Mouse (Mus musculus): ENCODE data around the gene Exph5.

GRCm38 (mm10) chr9:53387431-53387830, 86.0 kb downstream of the Exph5 start:
- TF ChIP-seq CTCF (IDR thresholded peaks at IDR 0.05; ENCODE audit: low read depth, low read length) (no peak), POLR2A (IDR thresholded peaks at IDR 0.05; ENCODE audit: extremely low read depth, insufficient read depth, low read length) (no peak)

Data from liver, adult 2 months (tissue).